Mouse (Mus musculus): Measurements from ENCODE around the gene Ttc22. TPM values are rescaled to one million over a fixed set of nuclear protein-coding genes. Genes with fewer than 3 reads are reported as not detected.
A peak's percentile ranks its signal among the peaks of the same experiment; 100 is the strongest.

The Ttc22 gene
- polyA plus RNA-seq, 1 experiment from 2014 or later: 6.0 TPM

DNA sequence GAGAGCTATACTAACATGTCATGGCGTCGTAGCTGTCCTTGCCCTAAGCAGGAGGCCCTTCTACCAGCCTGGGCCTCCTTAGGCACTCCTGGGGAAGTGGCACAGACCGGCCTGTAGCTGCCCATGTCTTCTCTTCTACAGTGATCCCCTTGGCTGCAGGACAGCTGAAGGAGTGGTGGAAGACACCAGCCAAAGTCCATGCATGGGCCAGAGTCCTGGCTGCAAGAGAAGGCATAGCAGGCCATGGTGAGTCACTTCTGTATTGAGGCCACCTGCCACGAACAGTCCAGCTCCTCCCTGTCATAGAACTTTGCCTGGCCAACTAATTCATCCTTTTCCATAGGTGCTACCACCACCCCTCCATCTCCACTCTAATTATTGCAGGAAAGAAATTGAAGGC is 3.3 kb upstream of the Ttc22 start:
- Histone ChIP-seq H3K27ac (no peak overlapping the region), H3K4me2 (no peak overlapping the region), H3K4me3 (replicated peaks) (no peak overlapping the region), H3K9ac (no peak overlapping the region), H3K27me3 (peaks cover 56% of the 10 kb centered on the region), H3K9me3 (replicated peaks) (no peaks in the 10 kb centered on the region), H3K4me1 (peaks cover 24% of the 10 kb centered on the region), H3K36me3 (no peaks in the 10 kb centered on the region)
- 85% methylated on average over 4 of the region's 4 CpGs for WGBS
- no peak for ATAC-seq (replicated peaks; ENCODE audit: low FRiP score)

DNA sequence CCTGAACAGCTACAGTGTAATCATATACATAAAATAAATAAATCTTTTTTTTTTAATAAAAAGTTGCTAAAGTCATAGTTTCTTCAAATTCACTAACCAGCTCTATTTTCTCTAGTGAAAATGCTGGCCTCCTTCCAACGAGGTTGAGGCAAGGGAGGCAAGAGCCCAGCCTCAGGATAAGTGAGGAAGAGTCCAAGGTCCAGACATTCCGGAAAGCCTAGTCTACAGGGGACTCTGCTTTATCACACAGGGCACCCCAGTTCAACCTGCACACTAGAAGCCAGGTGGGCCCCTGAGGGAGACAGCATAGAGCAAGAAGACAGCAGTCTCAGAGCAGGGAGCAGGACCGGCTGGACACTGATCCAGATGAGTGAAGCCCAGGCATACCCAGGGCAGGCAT is 804 bp upstream of the Ttc22 start:
- Histone ChIP-seq H3K4me2 (no peak overlapping the region), H3K9me3 (replicated peaks) (no peaks in the 10 kb centered on the region), H3K9ac (no peak overlapping the region), H3K4me1 (peaks cover 20% of the 10 kb centered on the region), H3K36me3 (no peaks in the 10 kb centered on the region), H3K4me3 (replicated peaks) (no peak overlapping the region), H3K27ac (no peak overlapping the region), H3K27me3 (peaks cover 66% of the 10 kb centered on the region)
- 76% methylated on average over 3 of the region's 3 CpGs for whole genome bisulfite sequencing
- no peak for ATAC-seq (replicated peaks; ENCODE audit: low FRiP score)

GRCm38 (mm10) chr4:106622712-106623111 is 480 bp downstream of the Ttc22 start:
- Histone ChIP-seq H3K9me3 (replicated peaks) (no peaks in the 10 kb centered on the region), H3K27me3 (peaks cover 62% of the 10 kb centered on the region), H3K9ac (no peak overlapping the region), H3K4me3 (replicated peaks) (peak overlapping the region; percentile 13), H3K27ac (no peak overlapping the region), H3K36me3 (no peaks in the 10 kb centered on the region), H3K4me1 (peaks cover 11% of the 10 kb centered on the region), H3K4me2 (peak overlapping the region; percentile 46)
- ATAC-seq (replicated peaks; ENCODE audit: low FRiP score): no peak
- WGBS: 32% methylated on average over 28 of the region's 28 CpGs

DNA sequence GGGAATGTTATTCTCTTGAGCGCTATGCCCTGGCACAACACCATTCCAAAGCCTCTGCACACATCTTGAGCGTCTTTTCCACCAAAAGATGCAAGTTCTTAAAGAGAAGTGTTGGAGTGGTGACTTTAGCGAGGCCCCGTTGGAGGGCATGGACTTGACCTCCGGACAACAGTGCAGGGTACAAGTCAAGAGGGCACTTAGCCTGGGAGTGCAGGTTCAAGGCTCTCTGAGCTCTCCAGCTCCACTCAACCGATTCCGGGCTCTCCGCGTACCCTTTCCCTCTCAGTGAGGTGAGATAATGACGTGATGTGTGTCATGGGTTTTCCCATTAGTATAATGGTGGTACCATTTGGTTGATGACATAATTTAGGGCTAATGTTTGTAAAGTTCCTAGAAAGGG is 2.0 kb downstream of the Ttc22 start:
- 90% methylated on average over 10 of the region's 10 CpGs for WGBS
- no peak overlapping the region for H3K4me2 ChIP-seq
- no peak for ATAC-seq (replicated peaks; ENCODE audit: low FRiP score)

DNA sequence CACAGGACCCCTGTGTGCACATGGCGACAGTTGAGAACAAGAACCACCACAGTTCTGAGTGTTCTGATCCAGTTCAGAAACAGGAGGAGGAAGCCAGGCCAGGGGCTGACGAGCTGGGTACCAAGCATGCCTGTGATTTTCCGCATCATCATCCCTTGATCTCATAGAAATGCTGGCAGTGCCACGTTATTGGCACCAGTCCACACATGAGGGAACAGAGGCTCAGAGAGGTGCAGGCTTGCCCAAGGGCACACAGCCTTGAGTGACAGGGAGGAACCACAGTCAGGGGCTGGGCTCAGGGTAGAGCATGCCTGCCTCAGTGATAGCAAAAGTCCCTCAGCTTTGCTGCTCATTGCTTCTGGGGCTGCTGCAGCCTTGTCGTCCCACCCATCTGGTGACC is 5.6 kb downstream of the Ttc22 start:
- no peak overlapping the region for H3K27ac ChIP-seq
- H3K4me3 ChIP-seq (replicated peaks): no peak overlapping the region
- H3K36me3 ChIP-seq: no peaks in the 10 kb centered on the region
- H3K9ac ChIP-seq: no peak overlapping the region
- H3K4me1 ChIP-seq: peaks cover 42% of the 10 kb centered on the region
- WGBS: 87% methylated on average over 5 of the region's 5 CpGs
- H3K4me2 ChIP-seq: no peak overlapping the region
- peaks cover 34% of the 10 kb centered on the region for H3K27me3 ChIP-seq
- no peak for ATAC-seq (replicated peaks; ENCODE audit: low FRiP score)
- no peaks in the 10 kb centered on the region for H3K9me3 ChIP-seq (replicated peaks)

More for the DNA sequence above, 2.0 kb downstream of the Ttc22 start:
- H3K36me3 ChIP-seq: no peaks in the 10 kb centered on the region
- H3K27me3 ChIP-seq: peaks cover 62% of the 10 kb centered on the region
- H3K4me3 ChIP-seq (replicated peaks): no peak overlapping the region
- H3K4me1 ChIP-seq: peaks cover 23% of the 10 kb centered on the region
- no peak overlapping the region for H3K27ac ChIP-seq
- H3K9ac ChIP-seq: no peak overlapping the region
- H3K9me3 ChIP-seq (replicated peaks): no peaks in the 10 kb centered on the region

- Histone ChIP-seq H3K27ac (peak overlapping the region; percentile 63), H3K9ac (no peak overlapping the region), H3K4me3 (replicated peaks) (no peak overlapping the region), H3K4me1 (peaks cover 51% of the 10 kb centered on the region), H3K9me3 (replicated peaks) (no peaks in the 10 kb centered on the region), H3K27me3 (peaks cover 24% of the 10 kb centered on the region), H3K4me2 (no peak overlapping the region), H3K36me3 (no peaks in the 10 kb centered on the region)
- 36% methylated on average over 9 of the region's 9 CpGs for WGBS
- no peak for ATAC-seq (replicated peaks; ENCODE audit: low FRiP score)
These were observed 6.6 kb downstream of the Ttc22 start for GRCm38 (mm10) chr4:106628650-106629360.

DNA sequence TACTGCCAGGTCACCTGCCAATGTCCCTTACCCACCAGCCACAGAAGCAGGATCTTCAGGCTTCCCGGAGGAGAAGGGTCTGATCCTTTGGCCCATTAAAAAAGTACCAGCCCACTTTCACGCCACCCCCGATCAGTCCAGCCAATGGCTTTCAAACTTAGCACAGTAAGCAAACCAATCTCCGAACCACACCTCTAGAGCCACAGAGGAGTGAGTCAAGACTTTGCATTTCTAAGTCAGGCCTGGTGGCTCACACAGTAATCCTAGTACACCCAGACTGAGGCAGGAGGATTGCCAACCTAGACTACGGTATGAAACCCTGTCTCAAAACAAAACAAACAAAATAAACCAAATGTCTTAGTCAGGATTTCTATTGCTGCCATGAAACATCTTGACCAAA is 7.1 kb downstream of the Ttc22 start:
- peaks cover 18% of the 10 kb centered on the region for H3K27me3 ChIP-seq
- no peak overlapping the region for H3K9ac ChIP-seq
- H3K4me2 ChIP-seq: no peak overlapping the region
- peaks cover 57% of the 10 kb centered on the region for H3K4me1 ChIP-seq
- 60% methylated on average over 5 of the region's 5 CpGs for WGBS
- no peaks in the 10 kb centered on the region for H3K36me3 ChIP-seq
- ATAC-seq (replicated peaks; ENCODE audit: low FRiP score): no peak
- peak overlapping the region; percentile 63 for H3K27ac ChIP-seq
- no peaks in the 10 kb centered on the region for H3K9me3 ChIP-seq (replicated peaks)
- no peak overlapping the region for H3K4me3 ChIP-seq (replicated peaks)

DNA sequence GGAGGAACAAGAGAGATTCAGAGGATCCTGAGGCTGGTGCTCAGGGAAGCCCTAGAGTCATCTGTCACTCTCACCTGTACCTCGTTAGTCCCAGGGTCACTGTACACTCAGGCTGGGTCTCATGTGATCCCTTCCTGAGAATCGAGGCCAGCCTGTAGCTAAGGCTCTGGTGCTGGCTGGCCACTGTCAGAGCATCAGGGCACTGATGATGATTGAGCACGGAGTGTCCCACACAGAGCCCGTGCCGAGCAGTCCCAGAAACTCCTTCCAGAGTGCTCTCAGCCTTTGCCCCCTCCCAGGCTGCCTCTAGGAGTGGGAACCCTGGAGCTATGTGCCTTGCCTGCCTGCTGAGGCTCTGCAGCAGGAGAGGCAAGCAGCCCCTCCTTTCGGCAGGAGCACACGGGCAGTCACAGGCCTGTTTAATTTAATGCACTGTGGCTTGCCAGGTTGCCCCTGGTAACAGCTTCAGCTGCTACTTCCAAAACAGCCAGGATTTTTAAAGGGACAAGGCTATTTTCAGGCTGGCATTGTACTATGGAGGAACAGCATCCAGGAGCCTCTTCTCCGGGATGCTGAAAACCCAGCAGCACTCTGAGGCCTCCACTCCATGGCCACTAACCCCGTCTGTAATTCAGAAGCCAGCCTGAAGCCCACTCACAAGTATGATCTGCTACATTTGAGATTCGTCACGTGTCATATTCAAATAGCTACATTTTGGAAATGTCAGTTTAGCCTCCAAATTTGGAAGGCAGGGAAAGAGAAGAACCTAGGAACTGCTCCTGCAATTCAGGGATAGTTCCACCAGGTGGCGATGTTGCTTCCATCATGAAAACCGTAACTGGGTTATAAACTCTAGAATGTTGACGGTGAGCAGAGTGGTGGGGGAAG is 8.3 kb downstream of the Ttc22 start:
- Histone ChIP-seq H3K4me1 (peaks cover 67% of the 10 kb centered on the region), H3K4me2 (no peak overlapping the region), H3K9me3 (replicated peaks) (no peaks in the 10 kb centered on the region), H3K27ac (peak overlapping the region; percentile 28; the same call in 1 of the 2 replicates), H3K9ac (no peak overlapping the region), H3K27me3 (peaks cover 7% of the 10 kb centered on the region; the same call in 1 of the 2 replicates), H3K36me3 (no peaks in the 10 kb centered on the region), H3K4me3 (replicated peaks) (no peak overlapping the region)
- 24% methylated on average over 14 of the region's 14 CpGs for WGBS
- 0 out of 2 replicates have a peak, but pooled peaks have one; percentile 1 for ATAC-seq (replicated peaks; ENCODE audit: low FRiP score)

GRCm38 (mm10) chr4:106632313-106632712 is 10.1 kb downstream of the Ttc22 start:
- Histone ChIP-seq H3K27ac (peak overlapping the region; percentile 96), H3K4me3 (replicated peaks) (no peak overlapping the region), H3K9me3 (replicated peaks) (no peaks in the 10 kb centered on the region), H3K27me3 (no peaks in the 10 kb centered on the region), H3K9ac (no peak overlapping the region), H3K4me2 (no peak overlapping the region), H3K36me3 (no peaks in the 10 kb centered on the region), H3K4me1 (peaks cover 71% of the 10 kb centered on the region)
- WGBS: 20% methylated on average over 2 of the region's 3 CpGs
- ATAC-seq (replicated peaks; ENCODE audit: low FRiP score): no peak

DNA sequence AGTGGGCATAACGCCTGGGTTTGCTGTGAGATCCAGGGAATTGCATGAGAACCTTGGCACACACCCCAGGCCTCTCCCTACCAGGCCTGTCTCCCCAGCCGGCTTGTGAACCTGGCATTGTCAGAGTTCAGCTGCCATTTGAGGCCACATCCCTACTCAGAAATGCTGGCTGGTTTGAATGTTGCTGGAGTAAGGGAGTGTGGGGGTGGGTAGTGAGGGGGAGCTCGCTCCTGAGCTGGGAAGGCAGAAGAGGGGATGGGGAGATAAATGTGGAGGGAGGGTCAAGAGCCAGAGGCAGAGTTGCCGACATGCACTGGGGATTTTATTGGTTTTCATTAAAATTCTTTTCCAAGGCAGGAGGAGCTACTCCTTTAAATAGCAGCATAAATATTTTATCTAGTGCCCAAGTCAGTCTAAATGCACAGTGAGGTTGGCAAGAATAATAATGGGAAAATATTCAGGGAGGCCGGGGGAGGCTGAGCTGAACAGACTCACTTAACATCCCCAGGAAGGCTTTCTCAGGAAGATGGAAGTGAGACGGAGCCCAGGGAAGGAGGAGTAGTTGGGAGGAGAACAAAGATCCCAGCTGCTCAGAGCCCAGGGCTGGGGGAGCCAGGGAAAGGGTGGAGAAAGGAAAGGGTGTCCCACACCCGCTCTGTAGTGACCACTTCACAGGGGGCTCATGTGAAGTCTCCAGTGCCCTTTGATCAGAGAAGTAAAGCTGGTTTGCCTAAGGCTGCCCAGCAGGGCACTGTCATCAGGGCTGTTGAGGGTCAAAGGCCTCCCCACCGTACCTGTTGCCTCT is 11.3 kb downstream of the Ttc22 start:
- Histone ChIP-seq H3K4me3 (replicated peaks) (no peak overlapping the region), H3K27me3 (no peaks in the 10 kb centered on the region), H3K4me2 (peak overlapping the region; percentile 12; the same call in 1 of the 2 replicates), H3K4me1 (peaks cover 67% of the 10 kb centered on the region), H3K9me3 (replicated peaks) (no peaks in the 10 kb centered on the region), H3K9ac (no peak overlapping the region), H3K27ac (peak overlapping the region; percentile 96), H3K36me3 (no peaks in the 10 kb centered on the region)
- 12% methylated on average over 8 of the region's 8 CpGs for WGBS
- peak; percentile 75 for ATAC-seq (replicated peaks; ENCODE audit: low FRiP score)

DNA sequence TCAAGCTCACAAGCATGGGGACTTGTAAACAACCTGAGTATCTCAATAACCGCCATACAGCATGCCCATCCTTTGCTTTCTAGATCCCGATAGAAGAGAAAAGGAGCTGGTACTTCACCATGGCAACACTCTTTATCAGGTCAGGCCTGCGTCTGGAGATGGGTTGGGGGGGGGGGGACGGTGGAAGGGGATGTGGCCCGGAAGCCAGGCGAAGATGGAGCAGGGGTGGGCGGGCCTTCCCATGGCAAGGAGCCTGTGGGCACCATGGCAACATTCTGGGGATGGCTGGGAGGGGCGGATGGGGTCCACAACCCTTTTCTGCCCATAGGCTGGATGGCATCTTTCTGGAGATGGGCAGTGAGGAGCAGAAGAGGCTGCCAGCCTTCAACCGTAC is 11.9 kb downstream of the Ttc22 start:
- Histone ChIP-seq H3K4me2 (peak overlapping the region; percentile 12; the same call in 1 of the 2 replicates), H3K27ac (peak overlapping the region; percentile 96)
- no peak for ATAC-seq (replicated peaks; ENCODE audit: low FRiP score)

More for the DNA sequence above, 11.9 kb downstream of the Ttc22 start:
- H3K9ac ChIP-seq: no peak overlapping the region
- H3K4me1 ChIP-seq: peaks cover 61% of the 10 kb centered on the region
- no peaks in the 10 kb centered on the region for H3K9me3 ChIP-seq (replicated peaks)
- H3K4me3 ChIP-seq (replicated peaks): no peak overlapping the region
- no peaks in the 10 kb centered on the region for H3K27me3 ChIP-seq
- H3K36me3 ChIP-seq: no peaks in the 10 kb centered on the region
- WGBS: 40% methylated on average over 9 of the region's 9 CpGs

Data from kidney, embryonic 15.5 days (tissue).